Mouse (Mus musculus): Measurements from ENCODE around the gene Ankrd17. TPM values are rescaled to one million over a fixed set of nuclear protein-coding genes. Genes with fewer than 3 reads are reported as not detected.
A peak's percentile ranks its signal among the peaks of the same experiment; 100 is the strongest.

Ankrd17 gene
- polyA plus RNA-seq, 1 experiment from 2014 or later = 32.3 TPM

GRCm38 (mm10) chr5:90235217-90235616 is 131.2 kb downstream of the Ankrd17 start:
- no peak overlapping the region for H3K4me3 ChIP-seq

GRCm38 (mm10) chr5:90233305-90233704 is 133.1 kb downstream of the Ankrd17 start:
- no peaks in the 10 kb centered on the region for H3K9me3 ChIP-seq
- WGBS = 96% methylated on average over 4 of the region's 4 CpGs
- no peaks in the 10 kb centered on the region for H3K27me3 ChIP-seq
- no peak overlapping the region for H3K4me2 ChIP-seq (replicated peaks)
- no peak overlapping the region for H3K9ac ChIP-seq (replicated peaks)
- ATAC-seq (ENCODE audit: low FRiP score, low read depth) = no peak
- no peak overlapping the region for H3K4me3 ChIP-seq
- no peaks in the 10 kb centered on the region for H3K4me1 ChIP-seq
- H3K36me3 ChIP-seq = peaks cover 86% of the 10 kb centered on the region
- H3K27ac ChIP-seq (replicated peaks) = no peak overlapping the region

More at GRCm38 (mm10) chr5:90235217-90235616, 131.2 kb downstream of the Ankrd17 start:
- Histone ChIP-seq H3K27ac (replicated peaks) (no peak overlapping the region), H3K27me3 (no peaks in the 10 kb centered on the region), H3K36me3 (peaks cover 84% of the 10 kb centered on the region), H3K4me2 (replicated peaks) (no peak overlapping the region), H3K9me3 (no peaks in the 10 kb centered on the region), H3K4me1 (no peaks in the 10 kb centered on the region), H3K9ac (replicated peaks) (no peak overlapping the region)
- WGBS = 98% methylated on average over 8 of the region's 8 CpGs
- ATAC-seq (ENCODE audit: low FRiP score, low read depth) = no peak

GRCm38 (mm10) chr5:90229760-90230159 is 136.6 kb downstream of the Ankrd17 start:
- WGBS = 87% methylated on average over 2 of the region's 2 CpGs
- peaks cover 60% of the 10 kb centered on the region for H3K36me3 ChIP-seq
- H3K4me1 ChIP-seq = no peaks in the 10 kb centered on the region
- H3K4me3 ChIP-seq = no peak overlapping the region
- no peaks in the 10 kb centered on the region for H3K27me3 ChIP-seq
- H3K9me3 ChIP-seq = no peaks in the 10 kb centered on the region
- no peak overlapping the region for H3K27ac ChIP-seq (replicated peaks)
- no peak for ATAC-seq (ENCODE audit: low FRiP score, low read depth)
- no peak overlapping the region for H3K9ac ChIP-seq (replicated peaks)
- H3K4me2 ChIP-seq (replicated peaks) = no peak overlapping the region

GRCm38 (mm10) chr5:90226696-90227095 is 139.7 kb downstream of the Ankrd17 start:
- Histone ChIP-seq H3K36me3 (peaks cover 38% of the 10 kb centered on the region), H3K9ac (replicated peaks) (no peak overlapping the region), H3K27ac (replicated peaks) (no peak overlapping the region), H3K4me2 (replicated peaks) (no peak overlapping the region), H3K27me3 (no peaks in the 10 kb centered on the region), H3K9me3 (no peaks in the 10 kb centered on the region), H3K4me3 (no peak overlapping the region), H3K4me1 (peaks cover 9% of the 10 kb centered on the region)
- ATAC-seq (ENCODE audit: low FRiP score, low read depth) = no peak
- WGBS = 96% methylated on average over 3 of the region's 3 CpGs

GRCm38 (mm10) chr5:90224730-90225129 is 141.6 kb downstream of the Ankrd17 start:
- 89% methylated on average over 5 of the region's 5 CpGs for WGBS

GRCm38 (mm10) chr5:90223534-90224381 is 142.6 kb downstream of the Ankrd17 start, which contains the start of gene Cox18:
Gene Cox18 (minus strand): TSS chr5:90224001.
- WGBS = under 1% methylated on average over 62 of the region's 62 CpGs
- Histone ChIP-seq H3K9ac (replicated peaks) (peak within 1 kb of the TSS; percentile 83), H3K4me1 (peaks cover 9% of the 10 kb centered on the region), H3K27ac (replicated peaks) (peak within 1 kb of the TSS; percentile 89), H3K36me3 (peaks cover 11% of the 10 kb centered on the region), H3K4me2 (replicated peaks) (peak within 1 kb of the TSS; percentile 69), H3K9me3 (no peaks in the 10 kb centered on the region), H3K27me3 (no peaks in the 10 kb centered on the region), H3K4me3 (peak within 1 kb of the TSS; percentile 86)
- ATAC-seq (ENCODE audit: low FRiP score, low read depth) = peak; percentile 98

More at GRCm38 (mm10) chr5:90224730-90225129, 141.6 kb downstream of the Ankrd17 start:
- Histone ChIP-seq H3K4me3 (no peak overlapping the region), H3K27ac (replicated peaks) (no peak overlapping the region), H3K4me1 (peaks cover 9% of the 10 kb centered on the region), H3K27me3 (no peaks in the 10 kb centered on the region), H3K9ac (replicated peaks) (no peak overlapping the region), H3K9me3 (no peaks in the 10 kb centered on the region), H3K36me3 (peaks cover 19% of the 10 kb centered on the region), H3K4me2 (replicated peaks) (no peak overlapping the region; the same call in 1 of the 2 replicates)
- no peak for ATAC-seq (ENCODE audit: low FRiP score, low read depth)

- H3K9ac ChIP-seq (replicated peaks) = peak overlapping the region; percentile 83; the same call in 1 of the 2 replicates
- H3K4me1 ChIP-seq = peaks cover 9% of the 10 kb centered on the region
- peak overlapping the region; percentile 86 for H3K4me3 ChIP-seq
- H3K4me2 ChIP-seq (replicated peaks) = peak overlapping the region; percentile 69
- no peaks in the 10 kb centered on the region for H3K27me3 ChIP-seq
- no peak for ATAC-seq (ENCODE audit: low FRiP score, low read depth)
- H3K9me3 ChIP-seq = no peaks in the 10 kb centered on the region
- 42% methylated on average over 3 of the region's 3 CpGs for WGBS
- H3K27ac ChIP-seq (replicated peaks) = no peak overlapping the region
- peaks cover 13% of the 10 kb centered on the region for H3K36me3 ChIP-seq
Measured at GRCm38 (mm10) chr5:90222937-90223336, 143.4 kb downstream of the Ankrd17 start.

- Histone ChIP-seq H3K9me3 (no peaks in the 10 kb centered on the region), H3K4me3 (no peak overlapping the region), H3K4me1 (peaks cover 5% of the 10 kb centered on the region), H3K27ac (replicated peaks) (no peak overlapping the region), H3K9ac (replicated peaks) (no peak overlapping the region), H3K4me2 (replicated peaks) (no peak overlapping the region), H3K36me3 (peaks cover 33% of the 10 kb centered on the region), H3K27me3 (no peaks in the 10 kb centered on the region)
- no peak for ATAC-seq (ENCODE audit: low FRiP score, low read depth)
- WGBS = 96% methylated on average over 3 of the region's 3 CpGs
Measured at GRCm38 (mm10) chr5:90217791-90218190, 148.6 kb downstream of the Ankrd17 start.

- Histone ChIP-seq H3K36me3 (peaks cover 33% of the 10 kb centered on the region), H3K4me3 (no peak overlapping the region), H3K9ac (replicated peaks) (no peak overlapping the region), H3K4me2 (replicated peaks) (no peak overlapping the region), H3K9me3 (no peaks in the 10 kb centered on the region), H3K27ac (replicated peaks) (no peak overlapping the region), H3K4me1 (no peaks in the 10 kb centered on the region), H3K27me3 (no peaks in the 10 kb centered on the region)
- ATAC-seq (ENCODE audit: low FRiP score, low read depth) = no peak
- WGBS = 94% methylated on average over 12 of the region's 12 CpGs
Measured at GRCm38 (mm10) chr5:90217226-90217625, 149.2 kb downstream of the Ankrd17 start.

- WGBS = 96% methylated on average over 12 of the region's 12 CpGs
- Histone ChIP-seq H3K9me3 (no peaks in the 10 kb centered on the region), H3K36me3 (peaks cover 28% of the 10 kb centered on the region), H3K27me3 (no peaks in the 10 kb centered on the region), H3K4me2 (replicated peaks) (no peak overlapping the region), H3K27ac (replicated peaks) (no peak overlapping the region), H3K9ac (replicated peaks) (no peak overlapping the region), H3K4me1 (no peaks in the 10 kb centered on the region), H3K4me3 (no peak overlapping the region)
- no peak for ATAC-seq (ENCODE audit: low FRiP score, low read depth)
Measured at GRCm38 (mm10) chr5:90213356-90213755, 153.0 kb downstream of the Ankrd17 start.

GRCm38 (mm10) chr5:90203168-90203567 is 163.2 kb downstream of the Ankrd17 start:
- peak; percentile 58; the same call in 1 of the 2 replicates for ATAC-seq (ENCODE audit: low FRiP score, low read depth)

GRCm38 (mm10) chr5:90202447-90203117 is 163.8 kb downstream of the Ankrd17 start:
- no peaks in the 10 kb centered on the region for H3K4me1 ChIP-seq
- H3K36me3 ChIP-seq = no peaks in the 10 kb centered on the region
- no peaks in the 10 kb centered on the region for H3K9me3 ChIP-seq
- no peak overlapping the region for H3K4me2 ChIP-seq (replicated peaks)
- H3K4me3 ChIP-seq = no peak overlapping the region
- no peak overlapping the region for H3K27ac ChIP-seq (replicated peaks)
- H3K9ac ChIP-seq (replicated peaks) = no peak overlapping the region
- no peaks in the 10 kb centered on the region for H3K27me3 ChIP-seq
- ATAC-seq (ENCODE audit: low FRiP score, low read depth) = no peak
- 90% methylated on average over 9 of the region's 9 CpGs for WGBS

More at GRCm38 (mm10) chr5:90203168-90203567, 163.2 kb downstream of the Ankrd17 start:
- Histone ChIP-seq H3K4me1 (no peaks in the 10 kb centered on the region), H3K4me3 (no peak overlapping the region), H3K9me3 (no peaks in the 10 kb centered on the region), H3K27ac (replicated peaks) (no peak overlapping the region), H3K36me3 (no peaks in the 10 kb centered on the region), H3K27me3 (no peaks in the 10 kb centered on the region), H3K9ac (replicated peaks) (no peak overlapping the region), H3K4me2 (replicated peaks) (no peak overlapping the region)
- 25% methylated on average over 5 of the region's 5 CpGs for WGBS
